Mouse (Mus musculus) CD4-positive helper T cell, adult 2 months (primary cell): ENCODE measurements at regions not wholly inside any gene's neighbourhood (a gene's known extent, or its start where the extent isn't known, plus 50 kb on each side); places are given as distances from the start of the nearest gene placed in this dataset.

Experiments used
- DNase-seq: peaks from one replicate; pipeline ENCODE4 v3.0.0-alpha.2; 2012; ENCODE audit warnings: low read depth, missing footprints, low spot score

DNA sequence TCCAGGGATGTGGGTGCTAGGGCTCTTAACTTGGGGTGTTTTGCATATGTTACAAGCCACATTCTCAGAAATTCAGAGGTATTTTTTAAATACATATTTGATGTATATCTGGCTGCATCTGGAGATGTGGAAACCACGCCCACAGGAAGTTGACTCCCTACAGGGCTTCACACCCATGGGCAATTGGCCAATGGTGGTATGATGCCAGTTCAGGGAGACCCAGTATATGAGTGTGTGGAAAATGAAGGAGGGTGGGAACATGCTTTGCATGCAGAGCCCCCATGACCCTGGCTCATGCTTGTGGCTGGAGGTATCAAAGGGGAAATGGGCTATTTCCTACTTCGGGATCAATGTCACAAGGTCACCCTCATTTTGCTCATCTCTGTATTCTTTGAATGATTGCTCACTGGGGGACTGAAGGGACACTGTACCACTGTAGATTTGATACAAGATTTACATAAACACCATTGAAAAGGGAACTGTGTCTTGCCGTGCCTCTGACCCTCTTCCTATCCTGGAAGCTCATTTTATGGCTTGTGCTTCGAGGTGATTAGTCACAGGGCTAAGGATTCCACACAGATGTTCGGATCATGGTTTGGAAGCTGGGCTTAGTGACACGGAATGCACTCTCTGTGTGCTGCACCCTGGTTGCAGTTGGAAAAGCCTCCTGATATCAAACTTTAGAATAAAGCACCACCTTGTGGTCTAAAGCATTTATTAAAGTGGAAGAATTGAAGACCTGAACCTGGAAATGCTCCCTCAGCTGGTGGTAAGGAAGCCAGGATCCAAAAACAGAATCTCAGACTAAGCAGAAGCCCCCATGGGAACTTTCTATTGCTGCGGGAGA lies 56.8 kb upstream of the Edn1 start:
- DNase-seq = peak; percentile 69

DNA sequence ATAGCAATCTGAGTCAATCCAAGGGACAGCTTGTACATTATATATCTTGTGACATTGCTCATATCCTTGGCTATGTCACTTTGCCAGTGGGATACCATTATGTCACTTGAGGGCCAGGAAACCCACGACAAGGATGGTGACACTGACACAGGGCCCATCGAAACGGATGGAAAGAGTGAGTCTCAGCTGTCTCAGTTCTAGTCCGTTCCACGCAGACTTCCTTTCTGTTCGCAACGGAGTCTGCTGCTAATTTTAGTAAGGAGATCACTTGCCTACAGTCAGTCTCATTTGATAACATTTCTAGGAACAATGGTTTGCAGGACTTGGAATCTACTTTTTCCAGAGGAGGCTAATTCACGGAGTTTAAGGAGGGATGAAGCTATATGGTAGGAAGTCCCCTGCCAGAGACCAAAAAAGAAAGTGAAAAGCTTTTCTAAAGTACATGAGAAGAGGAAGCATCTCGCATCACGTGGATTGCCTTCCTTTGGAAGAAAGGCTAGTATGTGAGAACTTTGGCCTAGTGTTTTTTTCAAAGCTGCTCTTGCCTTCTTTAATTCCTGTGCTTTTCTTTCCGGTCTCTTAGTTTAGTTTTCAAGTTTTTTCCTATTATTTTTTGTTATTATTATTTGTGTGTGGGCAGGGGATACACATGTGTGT lies 55.4 kb upstream of the Edn1 start:
- DNase-seq = peak; percentile 62
